ENCODE assay signal across 22 mouse cellular contexts in genomic region chr13:37557766-37558165, GRCm38 (mm10).
DNase-seq lines count a peak whose midpoint lies in the region; ATAC-seq and TF ChIP-seq lines count a peak whose summit lies in the region.
"Had no signal": no experiment of that assay in that cellular context is flagged by ENCODE, and none has a peak within 500 bp of the region (broad histone marks: within the 10 kb centered on the region; RNA-seq: fewer than 3 reads in every experiment).

No protein-coding gene starts in this region.

- H3K9me3 ChIP-seq in CH12.LX (replicated peaks; ENCODE audit: low read length) = no peaks in the 10 kb centered on the region
- H3K9me3 ChIP-seq in neural tube, embryonic 15.5 days (replicated peaks) = no peaks in the 10 kb centered on the region
- H3K9me3 ChIP-seq: embryonic facial prominence, embryonic 10.5 days; embryonic facial prominence, embryonic 13.5 days; forebrain, embryonic 12.5 days; forebrain, embryonic 15.5 days; G1E; hindbrain, embryonic 12.5 days; hindbrain, embryonic 15.5 days had no signal

- peak overlapping the region; percentile 38; the same call in 1 of the 2 replicates for H3K27ac ChIP-seq in gastrocnemius, adult 2 months
- no peak overlapping the region for H3K27ac ChIP-seq in CH12.LX (ENCODE audit: insufficient read depth, low read depth)
- no peak overlapping the region for H3K27ac ChIP-seq in neural tube, embryonic 15.5 days (replicated peaks)
- H3K27ac ChIP-seq: embryonic facial prominence, embryonic 10.5 days; embryonic facial prominence, embryonic 13.5 days; forebrain, embryonic 12.5 days; forebrain, embryonic 15.5 days; hindbrain, embryonic 12.5 days; hindbrain, embryonic 15.5 days had no signal

- DNase-seq in gastrocnemius, adult 2 months = no peak
- DNase-seq in gastrocnemius, postnatal 4 days (ENCODE audit: low spot score in 2 of 2) = no peak
- DNase-seq in CH12.LX (ENCODE audit: extremely low read depth) (peak; percentile 35), ZHBTc4 (ENCODE audit: low read depth, low spot score) (peak; percentile 22)
- DNase-seq in urinary bladder, postnatal 25 days (ENCODE audit: low spot score) = no peak
- DNase-seq in gastrocnemius, adult 18-20 months (ENCODE audit: low spot score) = no peak
- DNase-seq: adrenal gland, postnatal 14 days; cerebellum, adult 11 months; embryo, embryonic 11 days; gastrocnemius, postnatal 25 days; heart, adult 11 months had no signal

- intact Hi-C loops in gastrocnemius, adult 2 months (cut with DNase I) = no loop called here

- H3K9ac ChIP-seq in CH12.LX (ENCODE audit: insufficient read depth, low read depth) = no peak overlapping the region
- H3K9ac ChIP-seq in neural tube, embryonic 15.5 days (replicated peaks) = no peak overlapping the region
- H3K9ac ChIP-seq: embryonic facial prominence, embryonic 13.5 days; forebrain, embryonic 12.5 days; forebrain, embryonic 15.5 days; hindbrain, embryonic 12.5 days; hindbrain, embryonic 15.5 days had no signal

- TF ChIP-seq POLR2A in CH12.LX (IDR thresholded peaks at IDR 0.05; ENCODE audit: low read depth, low read length) = no peak

- peak; percentile 74 for TF ChIP-seq EP300 in CH12.LX (IDR thresholded peaks at IDR 0.05; ENCODE audit: low read length)

- H3K36me3 ChIP-seq in CH12.LX (replicated peaks in 1 of 2; ENCODE audit: control insufficient read depth in 1 of 2, insufficient read depth in 1 of 2, low read length in 1 of 2) = no peaks in the 10 kb centered on the region
- no peaks in the 10 kb centered on the region for H3K36me3 ChIP-seq in neural tube, embryonic 15.5 days
- H3K36me3 ChIP-seq: embryonic facial prominence, embryonic 10.5 days; embryonic facial prominence, embryonic 13.5 days; forebrain, embryonic 12.5 days; forebrain, embryonic 15.5 days; G1E; hindbrain, embryonic 12.5 days; hindbrain, embryonic 15.5 days had no signal

- no peak for TF ChIP-seq RAD21 in CH12.LX (IDR thresholded peaks at IDR 0.05; ENCODE audit: low read depth, low read length)

- H3K4me1 ChIP-seq in CH12.LX (ENCODE audit: control insufficient read depth in 1 of 2, insufficient read depth in 2 of 2) = peaks cover 40 to 57% of the 10 kb centered on the region in 2 experiments
- peaks cover 22% of the 10 kb centered on the region for H3K4me1 ChIP-seq in neural tube, embryonic 15.5 days
- H3K4me1 ChIP-seq: forebrain, embryonic 15.5 days; hindbrain, embryonic 15.5 days had no signal

- H3K27me3 ChIP-seq in CH12.LX (replicated peaks) = no peaks in the 10 kb centered on the region
- no peaks in the 10 kb centered on the region for H3K27me3 ChIP-seq in neural tube, embryonic 15.5 days (replicated peaks)
- H3K27me3 ChIP-seq: embryonic facial prominence, embryonic 13.5 days; forebrain, embryonic 12.5 days; forebrain, embryonic 15.5 days; hindbrain, embryonic 12.5 days; hindbrain, embryonic 15.5 days had no signal

- in situ Hi-C loops in CH12.LX (cut with MboI; ENCODE audit: low pct_ligation_motif_present, low pct_unique_long_range_greater_than_20kb, low sequenced_read_pairs) = no loop called here

- TF ChIP-seq CTCF in gastrocnemius, adult 2 months (IDR thresholded peaks at IDR 0.05) = no peak
- no peak for TF ChIP-seq CTCF in CH12.LX (conservative IDR thresholded peaks at IDR 0.05 in 1 of 2, IDR thresholded peaks at IDR 0.05 in 1 of 2; ENCODE audit: low read depth in 2 of 2, low read length in 2 of 2)

- no peak overlapping the region for H3K4me3 ChIP-seq in gastrocnemius, adult 2 months
- H3K4me3 ChIP-seq in CH12.LX (replicated peaks in 1 of 3; ENCODE audit: low read depth in 2 of 3, low read length in 2 of 3, poor library complexity in 1 of 3) = no peak overlapping the region
- H3K4me3 ChIP-seq in neural tube, embryonic 15.5 days (replicated peaks) = no peak overlapping the region
- H3K4me3 ChIP-seq: embryonic facial prominence, embryonic 10.5 days; embryonic facial prominence, embryonic 13.5 days; erythroblast, embryonic 14.5 days; forebrain, embryonic 12.5 days; forebrain, embryonic 15.5 days; hindbrain, embryonic 12.5 days; hindbrain, embryonic 15.5 days had no signal

- WGBS in neural tube, embryonic 15.5 days = 87% methylated on average over 5 of the region's 5 CpGs

- no peak overlapping the region for H3K4me2 ChIP-seq in CH12.LX (ENCODE audit: insufficient read depth, low read depth, poor library complexity, severe bottlenecking)
- no peak overlapping the region for H3K4me2 ChIP-seq in neural tube, embryonic 15.5 days
- H3K4me2 ChIP-seq: embryonic facial prominence, embryonic 13.5 days; forebrain, embryonic 12.5 days; forebrain, embryonic 15.5 days; heart, embryonic 11.5 days; hindbrain, embryonic 12.5 days; hindbrain, embryonic 15.5 days had no signal

- dilution Hi-C loops in CH12.LX (cut with MboI; ENCODE audit: extremely low pct_ligation_motif_present, extremely low pct_unique_long_range_greater_than_20kb, low sequenced_read_pairs) = no loop called here

- peak; percentile 29; the same call in 1 of the 2 replicates for ATAC-seq in megakaryocyte progenitor cell, adult 5-6 weeks (replicated peaks; ENCODE audit: poor library complexity)
- ATAC-seq in neural tube, embryonic 15.5 days (ENCODE audit: low FRiP score) = no peak
- ATAC-seq: forebrain, embryonic 15.5 days had no signal

- no peaks in the 10 kb centered on the region for H3K79me2 ChIP-seq in CH12.LX (replicated peaks; ENCODE audit: control insufficient read depth, extremely low read depth, insufficient read depth, poor library complexity, severe bottlenecking)

TF ChIP-seq in CH12.LX, 34 proteins besides CTCF, POLR2A, EP300 and RAD21:
- TF ChIP-seq POLR2AphosphoS2 (IDR thresholded peaks at IDR 0.05; ENCODE audit: low read depth, low read length) = no peak
- peak; percentile 61 for TF ChIP-seq TCF12 (IDR thresholded peaks at IDR 0.05; ENCODE audit: low read depth, low read length)
- peak; percentile 49 for TF ChIP-seq ETS1 (conservative IDR thresholded peaks at IDR 0.05; ENCODE audit: low read depth, low read length)
- TF ChIP-seq BHLHE40 (IDR thresholded peaks at IDR 0.05; ENCODE audit: low read depth, low read length) = peak; percentile 50
- 0 out of 2 replicates have a peak, but pooled peaks have one; percentile 19 for TF ChIP-seq MYC (IDR thresholded peaks at IDR 0.05; ENCODE audit: low read depth, low read length)
- TF ChIP-seq MXI1 (IDR thresholded peaks at IDR 0.05; ENCODE audit: low read depth, low read length) = no peak
- TF ChIP-seq MEF2A (IDR thresholded peaks at IDR 0.05; ENCODE audit: borderline replicate concordance, low read depth, low read length) = no peak
- TF ChIP-seq IRF4 (IDR thresholded peaks at IDR 0.05; ENCODE audit: low read depth, low read length) = peak; percentile 56
TF ChIP-seq in CH12.LX: peak in this region for 5.

Comparison
In these comparisons a context has a peak if more than half of its experiments do, and no peak if none do; other contexts are left out.
1. DNase-seq: peak in CH12.LX (single experiment) and ZHBTc4 (single experiment); none in gastrocnemius, adult 2 months (single experiment), gastrocnemius, postnatal 4 days (0 of 2), urinary bladder, postnatal 25 days (single experiment) and gastrocnemius, adult 18-20 months (single experiment).